Mouse (Mus musculus) MEL (cell line): ENCODE results near the gene Pnpo.

Experiments used
- CHD1 ChIP-seq: IDR thresholded peaks from 2 replicates; pipeline ENCODE4 v1.6.1; 2012; ENCODE audit warnings: low read depth, mild to moderate bottlenecking, inconsistent platforms, low read length, improper control_type of control experiment
- CTCF ChIP-seq, 3 experiments: IDR thresholded peaks in 2 of 3; conservative IDR thresholded peaks in 1 of 3; 2 replicates each; pipeline ENCODE4 v1.5.1; 2011 to 2012; ENCODE audit warnings: low read length in 3 of 3, low read depth in 2 of 3, mild to moderate bottlenecking in 2 of 3, improper control_type of control experiment in 1 of 3, inconsistent platforms in 1 of 3, mixed read lengths in 1 of 3, moderate library complexity in 1 of 3; ENCODE audit not compliant: control insufficient read depth in 1 of 3, insufficient read depth in 1 of 3, poor library complexity in 1 of 3, severe bottlenecking in 1 of 3
- E2F4 ChIP-seq: IDR thresholded peaks from 2 replicates; pipeline ENCODE4 v1.6.1; 2011; ENCODE audit warnings: low read depth, low read length, improper control_type of control experiment, borderline replicate concordance
- ELF1 ChIP-seq: IDR thresholded peaks from 2 replicates; pipeline ENCODE4 v1.6.1; 2014; ENCODE audit warnings: low read depth, mild to moderate bottlenecking, inconsistent platforms, low read length, improper control_type of control experiment, moderate library complexity
- EP300 ChIP-seq, 2 experiments: IDR thresholded peaks; 2 replicates each; pipeline ENCODE4 v1.6.1; 2011; ENCODE audit warnings: improper control_type of control experiment in 2 of 2, low read length in 2 of 2, low read depth in 1 of 2, mild to moderate bottlenecking in 1 of 2
- MAFK ChIP-seq: IDR thresholded peaks from 2 replicates; pipeline ENCODE4 v1.6.1; 2011; ENCODE audit warnings: low read depth, mild to moderate bottlenecking, low read length, improper control_type of control experiment, borderline replicate concordance
- MYC ChIP-seq: IDR thresholded peaks from 2 replicates; pipeline ENCODE4 v1.6.1; 2011; ENCODE audit warnings: low read depth, mild to moderate bottlenecking, low read length, improper control_type of control experiment, moderate library complexity
- NRF1 ChIP-seq: IDR thresholded peaks from 2 replicates; pipeline ENCODE4 v1.6.1; 2014; ENCODE audit warnings: low read depth, mild to moderate bottlenecking, inconsistent platforms, low read length, improper control_type of control experiment, moderate library complexity; ENCODE audit not compliant: poor library complexity, insufficient read depth, severe bottlenecking
- POLR2A ChIP-seq, 2 experiments: IDR thresholded peaks; 2 replicates each; pipeline ENCODE4 v1.6.1; 2011 to 2012; ENCODE audit warnings: low read length in 2 of 2, mild to moderate bottlenecking in 2 of 2, control low read depth in 1 of 2, improper control_type of control experiment in 1 of 2, low read depth in 1 of 2, moderate library complexity in 1 of 2; ENCODE audit not compliant: control insufficient read depth in 1 of 2, insufficient read depth in 1 of 2, poor library complexity in 1 of 2
- SMC3 ChIP-seq: IDR thresholded peaks from 2 replicates; pipeline ENCODE4 v1.6.1; 2011; ENCODE audit warnings: low read depth, low read length, improper control_type of control experiment
- TAL1 ChIP-seq: IDR thresholded peaks from 2 replicates; pipeline ENCODE4 v1.6.1; 2012; ENCODE audit warnings: mild to moderate bottlenecking, inconsistent platforms, low read length, moderate library complexity, mixed read lengths
- TCF12 ChIP-seq: IDR thresholded peaks from 2 replicates; pipeline ENCODE4 v1.6.1; 2014; ENCODE audit warnings: low read depth, mild to moderate bottlenecking, inconsistent platforms, low read length, improper control_type of control experiment, moderate library complexity
- USF1 ChIP-seq: IDR thresholded peaks from 2 replicates; pipeline ENCODE4 v1.6.1; 2014; ENCODE audit warnings: low read depth, mild to moderate bottlenecking, inconsistent platforms, low read length, improper control_type of control experiment, moderate library complexity
- USF2 ChIP-seq, 2 experiments: IDR thresholded peaks; 2 replicates each; pipeline ENCODE4 v1.6.1; 2011 to 2012; ENCODE audit warnings: improper control_type of control experiment in 2 of 2, low read length in 2 of 2, borderline replicate concordance in 1 of 2, inconsistent platforms in 1 of 2, low read depth in 1 of 2, mild to moderate bottlenecking in 1 of 2; ENCODE audit not compliant: insufficient read depth in 1 of 2

- no peak for TF ChIP-seq TCF12
- no peak for TF ChIP-seq USF1
- no peak for TF ChIP-seq EP300 (IDR thresholded peaks at IDR 0.05; ENCODE audit: low read depth in 1 of 2, low read length in 2 of 2)
- no peak for TF ChIP-seq NRF1
- no peak for TF ChIP-seq POLR2A (IDR thresholded peaks at IDR 0.05; ENCODE audit: control insufficient read depth in 1 of 2, insufficient read depth in 1 of 2, low read depth in 1 of 2, low read length in 2 of 2, poor library complexity in 1 of 2)
- TF ChIP-seq ELF1 = no peak
- TF ChIP-seq SMC3 = no peak
- no peak for TF ChIP-seq CTCF (IDR thresholded peaks at IDR 0.05 in 2 of 3, conservative IDR thresholded peaks at IDR 0.05 in 1 of 3; ENCODE audit: control insufficient read depth in 1 of 3, insufficient read depth in 1 of 3, low read depth in 2 of 3, low read length in 3 of 3, poor library complexity in 1 of 3, severe bottlenecking in 1 of 3)
- no peak for TF ChIP-seq TAL1
- TF ChIP-seq USF2 (IDR thresholded peaks at IDR 0.05; ENCODE audit: borderline replicate concordance in 1 of 2, insufficient read depth in 1 of 2, low read depth in 1 of 2, low read length in 2 of 2) = no peak
- no peak for TF ChIP-seq MAFK
- no peak for TF ChIP-seq E2F4
- TF ChIP-seq MYC = no peak
- no peak for TF ChIP-seq CHD1
Observed at GRCm38 (mm10) chr11:96935872-96936650, 7.7 kb downstream of the Pnpo start.
